Mouse (Mus musculus) CH12.LX (cell line): ENCODE measurements around the gene Lima1. TPM values are rescaled to one million over a fixed set of nuclear protein-coding genes. Genes with fewer than 3 reads are reported as not detected.

Source experiments
- DNase-seq: peaks from one replicate; pipeline ENCODE4 v3.0.0-alpha.2; 2013; ENCODE audit errors: extremely low read depth
- H3K27ac ChIP-seq: 2 replicates; pipeline ENCODE4 v1.5.1; 2012; ENCODE audit warnings: low read depth, mild to moderate bottlenecking, control low read depth, moderate library complexity; ENCODE audit not compliant: insufficient read depth
- H3K27me3 ChIP-seq: replicated peaks from 2 replicates; pipeline ENCODE3; 2012; ENCODE audit warnings: inconsistent platforms
- H3K36me3 ChIP-seq, 2 experiments: replicated peaks in 1 of 2; 2 replicates each; pipeline versions ENCODE3 to v1.6.1; 2012; ENCODE audit warnings: inconsistent platforms in 1 of 2, low read length in 1 of 2, mild to moderate bottlenecking in 1 of 2, mixed read lengths in 1 of 2, moderate library complexity in 1 of 2; ENCODE audit not compliant: control insufficient read depth in 1 of 2, insufficient read depth in 1 of 2
- H3K4me1 ChIP-seq, 2 experiments: 2 replicates each; pipeline ENCODE4 v1.6.1; 2012; ENCODE audit warnings: inconsistent platforms in 1 of 2, moderate library complexity in 1 of 2; ENCODE audit not compliant: insufficient read depth in 2 of 2, control insufficient read depth in 1 of 2
- H3K4me2 ChIP-seq: 2 replicates; pipeline ENCODE4 v1.6.1; 2012; ENCODE audit warnings: low read depth, mild to moderate bottlenecking, control low read depth; ENCODE audit not compliant: poor library complexity, insufficient read depth, severe bottlenecking
- H3K4me3 ChIP-seq, 3 experiments: fragments of 150-350 bp in 1 of 3; sonication (generic) in 1 of 3; replicated peaks in 1 of 3; 2 replicates each; pipeline versions ENCODE3 to v1.5.1; 2011 to 2012; ENCODE audit warnings: low read depth in 2 of 3, low read length in 2 of 3, mild to moderate bottlenecking in 2 of 3, moderate library complexity in 2 of 3, control low read depth in 1 of 3, improper control_type of control experiment in 1 of 3, inconsistent platforms in 1 of 3, mixed read lengths in 1 of 3; ENCODE audit not compliant: poor library complexity in 1 of 3
- H3K79me2 ChIP-seq: replicated peaks from 2 replicates; pipeline ENCODE4 v1.6.1; 2012; ENCODE audit warnings: mild to moderate bottlenecking, moderate library complexity; ENCODE audit not compliant: control insufficient read depth, poor library complexity, insufficient read depth, severe bottlenecking; ENCODE audit errors: extremely low read depth
- H3K9ac ChIP-seq: 2 replicates; pipeline ENCODE4 v1.6.1; 2012; ENCODE audit warnings: low read depth, mild to moderate bottlenecking, control low read depth, moderate library complexity; ENCODE audit not compliant: insufficient read depth
- H3K9me3 ChIP-seq: replicated peaks from 2 replicates; pipeline ENCODE3; 2012; ENCODE audit warnings: low read length, inconsistent platforms, mixed read lengths
- CHD1 ChIP-seq: IDR thresholded peaks from 2 replicates; pipeline ENCODE4 v1.6.1; 2012; ENCODE audit warnings: low read depth, low read length, improper control_type of control experiment, inconsistent platforms
- ELF1 ChIP-seq: IDR thresholded peaks from 2 replicates; pipeline ENCODE4 v1.6.1; 2014; ENCODE audit warnings: low read depth, mild to moderate bottlenecking, inconsistent platforms, low read length, improper control_type of control experiment
- EP300 ChIP-seq: IDR thresholded peaks from 2 replicates; pipeline ENCODE4 v1.6.1; 2011; ENCODE audit warnings: low read length, improper control_type of control experiment
- GABPA ChIP-seq: IDR thresholded peaks from 2 replicates; pipeline ENCODE4 v1.6.1; 2012; ENCODE audit warnings: low read depth, low read length, improper control_type of control experiment, inconsistent platforms; ENCODE audit not compliant: insufficient replicate concordance
- HCFC1 ChIP-seq: IDR thresholded peaks from 2 replicates; pipeline ENCODE4 v1.6.1; 2012; ENCODE audit warnings: low read depth, mild to moderate bottlenecking, inconsistent platforms, low read length, improper control_type of control experiment
- JUN ChIP-seq: IDR thresholded peaks from 2 replicates; pipeline ENCODE4 v1.6.1; 2011; ENCODE audit warnings: low read depth, mild to moderate bottlenecking, low read length, improper control_type of control experiment, moderate library complexity; ENCODE audit not compliant: insufficient read depth
- MAFK ChIP-seq: IDR thresholded peaks from 2 replicates; pipeline ENCODE4 v1.6.1; 2011; ENCODE audit warnings: low read length, improper control_type of control experiment; ENCODE audit not compliant: insufficient replicate concordance
- MAX ChIP-seq: IDR thresholded peaks from 2 replicates; pipeline ENCODE4 v1.6.1; 2011; ENCODE audit warnings: low read length, improper control_type of control experiment
- MEF2A ChIP-seq: IDR thresholded peaks from 2 replicates; pipeline ENCODE4 v1.6.1; 2014; ENCODE audit warnings: low read depth, mild to moderate bottlenecking, inconsistent platforms, low read length, improper control_type of control experiment, borderline replicate concordance
- MYC ChIP-seq: IDR thresholded peaks from 2 replicates; pipeline ENCODE4 v1.6.1; 2011; ENCODE audit warnings: low read depth, mild to moderate bottlenecking, improper control_type of control experiment, low read length
- NELFE ChIP-seq: IDR thresholded peaks from 2 replicates; pipeline ENCODE4 v1.6.1; 2011; ENCODE audit warnings: low read depth, low read length, improper control_type of control experiment
- POLR2A ChIP-seq: IDR thresholded peaks from 2 replicates; pipeline ENCODE4 v1.6.1; 2011; ENCODE audit warnings: low read depth, mild to moderate bottlenecking, improper control_type of control experiment, low read length
- POLR2AphosphoS2 ChIP-seq: IDR thresholded peaks from 2 replicates; pipeline ENCODE4 v1.6.1; 2011; ENCODE audit warnings: low read depth, low read length, improper control_type of control experiment
- RAD21 ChIP-seq: IDR thresholded peaks from 2 replicates; pipeline ENCODE4 v1.6.1; 2011; ENCODE audit warnings: low read depth, mild to moderate bottlenecking, low read length, improper control_type of control experiment, moderate library complexity
- RCOR1 ChIP-seq: conservative IDR thresholded peaks from 2 replicates; pipeline ENCODE4 v1.6.1; 2012; ENCODE audit warnings: low read depth, mild to moderate bottlenecking, inconsistent platforms, low read length, improper control_type of control experiment
- SIN3A ChIP-seq: IDR thresholded peaks from 2 replicates; pipeline ENCODE4 v1.6.1; 2012; ENCODE audit warnings: low read length, improper control_type of control experiment, inconsistent platforms
- SMC3 ChIP-seq: IDR thresholded peaks from 2 replicates; pipeline ENCODE4 v1.6.1; 2011; ENCODE audit warnings: low read depth, low read length, improper control_type of control experiment
- TBP ChIP-seq: conservative IDR thresholded peaks from 2 replicates; pipeline ENCODE4 v1.6.1; 2011; ENCODE audit warnings: low read depth, low read length, improper control_type of control experiment
- TCF12 ChIP-seq: IDR thresholded peaks from 2 replicates; pipeline ENCODE4 v1.6.1; 2014; ENCODE audit warnings: low read depth, mild to moderate bottlenecking, inconsistent platforms, low read length, improper control_type of control experiment
- UBTF ChIP-seq: IDR thresholded peaks from 2 replicates; pipeline ENCODE4 v1.6.1; 2012; ENCODE audit warnings: low read depth, mild to moderate bottlenecking, inconsistent platforms, low read length, improper control_type of control experiment, moderate library complexity
- USF1 ChIP-seq: IDR thresholded peaks from 2 replicates; pipeline ENCODE4 v1.6.1; 2014; ENCODE audit warnings: low read depth, mild to moderate bottlenecking, inconsistent platforms, low read length, improper control_type of control experiment
- USF2 ChIP-seq: conservative IDR thresholded peaks from 2 replicates; pipeline ENCODE4 v1.6.1; 2011; ENCODE audit warnings: low read depth, low read length, improper control_type of control experiment
- ZKSCAN1 ChIP-seq: IDR thresholded peaks from 2 replicates; pipeline ENCODE4 v1.6.1; 2012; ENCODE audit warnings: low read depth, inconsistent platforms, low read length, improper control_type of control experiment, borderline replicate concordance
- ZNF384 ChIP-seq: IDR thresholded peaks from 2 replicates; pipeline ENCODE4 v1.6.1; 2012; ENCODE audit warnings: low read depth, low read length, improper control_type of control experiment, inconsistent platforms
- dilution Hi-C: fragments of 300-500 bp; cut with MboI; formaldehyde crosslinking; loops from 2 replicates; pipeline ENCODE4 v1.14.3; 2020; ENCODE audit warnings: low sequenced_read_pairs; ENCODE audit not compliant: extremely low pct_unique_long_range_greater_than_20kb, extremely low pct_ligation_motif_present
- in situ Hi-C: fragments of 300-500 bp; cut with MboI; formaldehyde crosslinking; loops from 3 replicates; pipeline ENCODE4 v1.14.3; 2019; ENCODE audit warnings: low sequenced_read_pairs, low pct_ligation_motif_present, low pct_unique_long_range_greater_than_20kb, mixed read lengths
- polyA plus RNA-seq: library from polyadenylated mRNA; unstranded; fragments of >175 nt; gene quantifications from 2 replicates; pipeline ENCODE4 v1.2.1, GENCODE M21; 2012; ENCODE audit warnings: low read depth; ENCODE audit not compliant: insufficient read length
- total RNA-seq, 2 experiments: library from RNA; depleted of rRNA; stranded (reverse); fragments of 300-350 nt in 1 of 2; fragments of >200 nt in 1 of 2; gene quantifications; 2 replicates each; pipeline ENCODE4 v1.2.3; 2012 to 2014

Gene Lima1
- total and polyA plus RNA-seq, 3 experiments = 10.3 to 26.9 (median 18.7) TPM

- Histone ChIP-seq H3K4me3 (no peak overlapping the region), H3K27ac (no peak overlapping the region), H3K27me3 (no peaks in the 10 kb centered on the region), H3K4me1 (peaks cover 2 to 12% of the 10 kb centered on the region in 2 experiments; a peak in 3 of 4 replicates), H3K36me3 (peaks cover 4 to 16% of the 10 kb centered on the region in 2 experiments), H3K9me3 (peaks cover 2% of the 10 kb centered on the region), H3K79me2 (no peaks in the 10 kb centered on the region; the same call in 1 of the 2 replicates), H3K9ac (no peak overlapping the region), H3K4me2 (no peak overlapping the region)
- dilution Hi-C loops = no loop called here
- in situ Hi-C loops = no loop called here
- no peak for TF ChIP-seq CHD1
- TF ChIP-seq TCF12 = no peak
- TF ChIP-seq NELFE = no peak
- TF ChIP-seq ZKSCAN1 = no peak
- no peak for TF ChIP-seq MYC
- no peak for TF ChIP-seq HCFC1
- no peak for TF ChIP-seq EP300
- no peak for TF ChIP-seq GABPA
- no peak for TF ChIP-seq JUN
- no peak for TF ChIP-seq MAFK
- DNase-seq = no peak
Measured at GRCm38 (mm10) chr15:99826210-99826888, 48.9 kb downstream of the Lima1 start.

- Histone ChIP-seq H3K4me3 (no peak overlapping the region), H3K4me1 (peaks cover 2 to 17% of the 10 kb centered on the region in 2 experiments; a peak in 3 of 4 replicates), H3K79me2 (no peaks in the 10 kb centered on the region; the same call in 1 of the 2 replicates), H3K9ac (no peak overlapping the region), H3K36me3 (peaks cover 4 to 16% of the 10 kb centered on the region in 2 experiments), H3K9me3 (peaks cover 2% of the 10 kb centered on the region), H3K27me3 (no peaks in the 10 kb centered on the region), H3K27ac (no peak overlapping the region), H3K4me2 (no peak overlapping the region)
- no peak for TF ChIP-seq MYC
- in situ Hi-C loops (no loop called here), dilution Hi-C loops (no loop called here)
- no peak for DNase-seq
Measured at GRCm38 (mm10) chr15:99825211-99825610, 50.0 kb downstream of the Lima1 start.

GRCm38 (mm10) chr15:99823322-99823898 is 51.8 kb downstream of the Lima1 start:
- peaks cover 2 to 17% of the 10 kb centered on the region in 2 experiments; a peak in 3 of 4 replicates for H3K4me1 ChIP-seq
- peaks cover 2% of the 10 kb centered on the region for H3K9me3 ChIP-seq
- H3K27ac ChIP-seq = no peak overlapping the region
- dilution Hi-C loops = no loop called here
- no peak overlapping the region for H3K4me3 ChIP-seq
- H3K9ac ChIP-seq = no peak overlapping the region
- DNase-seq = no peak
- in situ Hi-C loops = no loop called here
- H3K36me3 ChIP-seq = peaks cover 4 to 16% of the 10 kb centered on the region in 2 experiments
- peaks cover 1% of the 10 kb centered on the region; the same call in 1 of the 2 replicates for H3K79me2 ChIP-seq
- no peak overlapping the region for H3K4me2 ChIP-seq
- no peaks in the 10 kb centered on the region for H3K27me3 ChIP-seq
- TF ChIP-seq POLR2AphosphoS2 = no peak
- TF ChIP-seq ZNF384 = no peak
- no peak for TF ChIP-seq POLR2A
- no peak for TF ChIP-seq RCOR1
- no peak for TF ChIP-seq MAFK
- no peak for TF ChIP-seq RAD21
- no peak for TF ChIP-seq ELF1
- no peak for TF ChIP-seq UBTF
- TF ChIP-seq MEF2A = no peak
- no peak for TF ChIP-seq MAX
- no peak for TF ChIP-seq USF1
- no peak for TF ChIP-seq TBP
- no peak for TF ChIP-seq NELFE
- no peak for TF ChIP-seq USF2
- TF ChIP-seq MYC = no peak
- no peak for TF ChIP-seq SIN3A
- no peak for TF ChIP-seq SMC3
